Mouse (Mus musculus): ENCODE measurements around the gene Srr. TPM values are rescaled to one million over a fixed set of nuclear protein-coding genes. Genes with fewer than 3 reads are reported as not detected.

Gene Srr
- polyA plus RNA-seq, 1 experiment: 0.08 TPM

DNA sequence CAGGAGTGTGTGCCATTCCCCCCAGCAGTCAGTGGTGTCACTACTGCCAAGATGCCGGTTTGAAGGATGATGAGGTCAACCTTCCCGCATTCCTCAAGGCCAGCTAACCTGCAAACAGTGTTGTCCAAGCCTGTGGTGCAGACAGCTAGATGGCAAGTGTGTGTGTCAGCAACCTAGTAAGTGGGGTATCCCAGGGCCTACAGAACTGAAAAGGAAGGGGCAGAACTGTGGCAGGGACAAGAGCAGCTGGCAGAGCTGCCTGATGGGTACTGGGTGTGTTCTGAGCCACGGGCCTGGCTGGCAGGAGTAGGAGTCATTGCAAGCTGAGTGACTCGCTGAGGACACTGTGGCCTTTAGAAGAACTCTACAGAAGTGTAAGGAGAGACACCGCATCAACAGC is 63.6 kb downstream of the Srr start:
- TF ChIP-seq GATA1 (IDR thresholded peaks at IDR 0.05; ENCODE audit: low read length) (no peak), TAL1 (IDR thresholded peaks at IDR 0.05; ENCODE audit: low read length) (no peak)
- peaks cover 14% of the 10 kb centered on the region for H3K36me3 ChIP-seq (ENCODE audit: control insufficient read depth)
- no peaks in the 10 kb centered on the region for H3K9me3 ChIP-seq (ENCODE audit: control insufficient read depth, low read length)
- H3K27me3 ChIP-seq (ENCODE audit: control insufficient read depth): no peaks in the 10 kb centered on the region
- no peak overlapping the region for H3K4me3 ChIP-seq (replicated peaks)
- H3K4me1 ChIP-seq (ENCODE audit: control insufficient read depth): peaks cover 3% of the 10 kb centered on the region; the same call in 1 of the 2 replicates

DNA sequence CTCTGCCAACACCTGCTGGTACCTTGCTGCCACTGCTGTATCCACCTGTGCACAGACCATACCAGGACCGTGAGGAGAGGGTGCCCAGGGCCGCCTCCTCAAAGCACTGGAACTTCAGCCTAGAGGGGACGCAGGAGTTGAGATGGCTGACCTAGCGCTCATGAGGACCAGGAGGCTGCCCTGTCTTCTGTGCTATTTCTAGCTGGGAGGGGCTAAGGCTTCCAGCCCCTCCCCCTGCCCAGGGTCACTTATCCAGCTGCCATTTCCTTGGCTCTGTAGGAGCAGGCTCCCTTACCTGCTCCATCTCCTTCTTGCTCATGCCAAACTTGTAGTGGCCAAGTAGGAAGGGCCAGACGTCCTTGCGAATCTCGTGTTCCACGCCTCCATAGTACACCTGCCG is 68.0 kb downstream of the Srr start:
- peaks cover 9% of the 10 kb centered on the region for H3K36me3 ChIP-seq (ENCODE audit: control insufficient read depth)
- H3K27me3 ChIP-seq (ENCODE audit: control insufficient read depth): no peaks in the 10 kb centered on the region
- no peaks in the 10 kb centered on the region for H3K9me3 ChIP-seq (ENCODE audit: control insufficient read depth, low read length)
- H3K4me1 ChIP-seq (ENCODE audit: control insufficient read depth): peaks cover 3% of the 10 kb centered on the region; the same call in 1 of the 2 replicates
- no peak overlapping the region for H3K4me3 ChIP-seq (replicated peaks)
- no peak for TF ChIP-seq GATA1 (IDR thresholded peaks at IDR 0.05; ENCODE audit: low read length)
- no peak for TF ChIP-seq TAL1 (IDR thresholded peaks at IDR 0.05; ENCODE audit: low read length)

Other genes with a start within 250 kb of the Srr start
- 1.4 and 2.0 TPM in 2 replicates for gene Pafah1b1, start 201.3 kb downstream of the Srr start, polyA plus RNA-seq (2012)
- 0.70 and 1.2 TPM in 2 replicates for gene Mettl16, start 155.1 kb downstream of the Srr start, polyA plus RNA-seq (2012)
- gene Mnt, start 95.0 kb downstream of the Srr start, polyA plus RNA-seq (2012): 3.4 and 3.7 TPM in 2 replicates
- 0.17 and 0.18 TPM in 2 replicates for gene Sgsm2, start 28.9 kb downstream of the Srr start, polyA plus RNA-seq (2012)
- 0.09 and 0.24 TPM in 2 replicates for gene Tsr1, start 27.9 kb downstream of the Srr start, polyA plus RNA-seq (2012)
- 2.3 and 3.1 TPM in 2 replicates for gene Smg6, start 125 bp downstream of the Srr start, polyA plus RNA-seq (2012)
- gene Hic1, start 243.6 kb upstream of the Srr start, polyA plus RNA-seq (2012): 0.02 and 0.06 TPM in 2 replicates